Comparison of ENCODE assay signal across 25 mouse cellular contexts in the genomic region with DNA sequence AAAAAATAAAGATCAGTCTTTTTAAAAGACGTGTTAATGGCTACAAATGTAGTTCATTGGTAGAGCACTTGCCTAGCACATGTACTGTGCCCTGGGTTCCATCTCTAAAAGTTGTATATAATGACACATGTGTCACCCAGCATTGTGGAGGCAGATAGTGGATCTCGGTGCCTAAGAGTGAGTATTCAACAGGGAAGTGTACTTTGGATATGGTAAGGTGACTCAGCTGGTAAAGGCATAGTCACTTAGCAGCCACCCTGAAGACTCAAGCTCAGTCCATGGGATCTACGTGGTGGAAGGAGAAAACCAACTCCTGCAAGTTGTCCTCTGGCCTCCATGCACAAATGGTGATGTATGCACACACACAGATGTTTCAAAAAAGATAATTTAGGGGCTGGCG. TPM values are rescaled to one million over a fixed set of nuclear protein-coding genes. Genes with fewer than 3 reads are reported as not detected.
"Had no signal": no experiment of that assay in that cellular context is flagged by ENCODE, and none has a peak within 500 bp of the region (broad histone marks: within the 10 kb centered on the region; RNA-seq: fewer than 3 reads in every experiment).

No protein-coding gene starts in this region.

- ATAC-seq: midbrain, embryonic 13.5 days; midbrain, embryonic 16.5 days had no signal

- H3K9ac ChIP-seq: liver, embryonic 15.5 days; lung, embryonic 14.5 days; midbrain, embryonic 13.5 days; neural tube, embryonic 13.5 days; neural tube, embryonic 15.5 days; stomach, embryonic 15.5 days had no signal

- H3K4me2 ChIP-seq: liver, embryonic 15.5 days; lung, embryonic 14.5 days; midbrain, embryonic 13.5 days; neural tube, embryonic 13.5 days; neural tube, embryonic 15.5 days; stomach, embryonic 15.5 days had no signal

- H3K4me1 ChIP-seq: midbrain, embryonic 10.5 days; midbrain, embryonic 13.5 days; neural tube, embryonic 13.5 days; stomach, embryonic 15.5 days had no signal

- H3K4me3 ChIP-seq: liver, embryonic 15.5 days; midbrain, embryonic 10.5 days; midbrain, embryonic 13.5 days; myocyte; neural tube, embryonic 13.5 days; neural tube, embryonic 15.5 days; stomach, embryonic 15.5 days had no signal

- H3K27ac ChIP-seq: liver, embryonic 15.5 days; midbrain, embryonic 10.5 days; midbrain, embryonic 13.5 days; neural tube, embryonic 13.5 days; neural tube, embryonic 15.5 days; stomach, embryonic 15.5 days had no signal

- H3K27me3 ChIP-seq: liver, embryonic 15.5 days; midbrain, embryonic 13.5 days; neural tube, embryonic 13.5 days; neural tube, embryonic 15.5 days; stomach, embryonic 15.5 days had no signal

- H3K9me3 ChIP-seq: liver, embryonic 15.5 days; midbrain, embryonic 10.5 days; midbrain, embryonic 13.5 days; neural tube, embryonic 15.5 days; stomach, embryonic 15.5 days had no signal

- DNase-seq: lung, adult 18-20 months; lung, embryonic 14.5 days; lung, postnatal 10 days; lung, postnatal 4 days; retina, postnatal 1 day; right cerebral cortex, adult 18-20 months; right cerebral cortex, postnatal 25 days; right cerebral cortex, postnatal 4 days; thymus, adult 18-20 months; thymus, postnatal 14 days; thymus, postnatal 36 days had no signal

RNA-seq across cellular contexts. Expression of a gene that starts 20.9 kb away (rescaled TPM):
- total RNA-seq: megakaryocyte-erythroid progenitor cell, adult 5-6 weeks had no signal
- polyA plus RNA-seq: liver, embryonic 15.5 days; lung, embryonic 14.5 days; lung, embryonic 16.5 days; midbrain, embryonic 10.5 days; midbrain, embryonic 13.5 days; midbrain, embryonic 16.5 days; myocyte; neural tube, embryonic 11.5 days; neural tube, embryonic 13.5 days; neural tube, embryonic 15.5 days; small intestine, adult 2 months; spleen, adult 2 months; stomach, embryonic 15.5 days; thymus, postnatal 0 days had no signal
